Mouse (Mus musculus) intestine, embryonic 15.5 days (tissue): ENCODE results near the gene Tas1r3. TPM values are rescaled to one million over a fixed set of nuclear protein-coding genes. Genes with fewer than 3 reads are reported as not detected.

Experiments used
- ATAC-seq: fragments of 200-750 bp; cut with Nextera tagmentation; 2 replicates; pipeline ENCODE4 v1.8.0; 2017; ENCODE audit warnings: moderate TSS enrichment, moderate library complexity
- H3K27ac ChIP-seq: fragments of 300-500 bp; sonication (generic); 2 replicates; pipeline ENCODE4 v1.5.1; 2015; ENCODE audit warnings: mild to moderate bottlenecking, inconsistent platforms
- H3K27me3 ChIP-seq: fragments of 300-500 bp; sonication (generic); replicated peaks from 2 replicates; pipeline ENCODE4 v1.6.1; 2015; ENCODE audit warnings: inconsistent platforms
- H3K36me3 ChIP-seq: fragments of 300-500 bp; sonication (generic); 2 replicates; pipeline ENCODE4 v1.6.1; 2015; ENCODE audit warnings: inconsistent platforms
- H3K4me1 ChIP-seq: fragments of 300-500 bp; sonication (generic); replicated peaks from 2 replicates; pipeline ENCODE4 v1.6.1; 2015; ENCODE audit warnings: inconsistent platforms
- H3K4me2 ChIP-seq: fragments of 300-500 bp; sonication (generic); replicated peaks from 2 replicates; pipeline ENCODE4 v1.6.1; 2015; ENCODE audit warnings: mild to moderate bottlenecking, inconsistent platforms
- H3K4me3 ChIP-seq: fragments of 300-500 bp; sonication (generic); replicated peaks from 2 replicates; pipeline ENCODE4 v1.5.1; 2015; ENCODE audit warnings: inconsistent platforms
- H3K9ac ChIP-seq: fragments of 300-500 bp; sonication (generic); 2 replicates; pipeline ENCODE4 v1.6.1; 2015; ENCODE audit warnings: inconsistent platforms
- H3K9me3 ChIP-seq: fragments of 300-500 bp; sonication (generic); 2 replicates; pipeline ENCODE4 v1.6.1; 2016; ENCODE audit warnings: inconsistent platforms
- WGBS: fragments of 180-500 bp; shearing (Covaris S2); methylation state at CpG from one replicate; pipeline ENCODE4 v1.1.7; 2015; 5-methylcytosine and 5-hydroxymethylcytosine counted together
- polyA plus RNA-seq: library from polyadenylated mRNA; unstranded; fragments of >200 nt; fragmentation: Nextera tagmentation; extraction: Ambion mirVana; gene quantifications from 2 replicates; pipeline ENCODE4 v1.2.1, GENCODE M21; 2015

Gene Tas1r3
- polyA plus RNA-seq, 1 experiment from 2014 or later: 0.25 TPM

GRCm38 (mm10) chr4:155849391-155849790 is 13.8 kb downstream of the Tas1r3 start:
- no peak overlapping the region for H3K27ac ChIP-seq
- H3K36me3 ChIP-seq: peaks cover 2% of the 10 kb centered on the region
- H3K4me2 ChIP-seq: 0 out of 2 replicates have a peak overlapping the region, but pooled peaks have one; percentile 93
- H3K4me3 ChIP-seq: no peak overlapping the region
- no peaks in the 10 kb centered on the region for H3K9me3 ChIP-seq
- no peak for ATAC-seq
- peaks cover 26% of the 10 kb centered on the region for H3K4me1 ChIP-seq
- H3K9ac ChIP-seq: no peak overlapping the region
- no peaks in the 10 kb centered on the region for H3K27me3 ChIP-seq
- 87% methylated on average over 2 of the region's 2 CpGs for WGBS

- H3K4me2 ChIP-seq: peak overlapping the region; percentile 93
- H3K4me3 ChIP-seq: peak overlapping the region; percentile 86
- peak overlapping the region; percentile 89 for H3K9ac ChIP-seq
- no peaks in the 10 kb centered on the region for H3K9me3 ChIP-seq
- 59% methylated on average over 7 of the region's 7 CpGs for WGBS
- H3K27me3 ChIP-seq: no peaks in the 10 kb centered on the region
- no peak overlapping the region for H3K27ac ChIP-seq
- H3K36me3 ChIP-seq: no peaks in the 10 kb centered on the region
- peaks cover 26% of the 10 kb centered on the region for H3K4me1 ChIP-seq
- no peak for ATAC-seq
Measured at GRCm38 (mm10) chr4:155848434-155849095, 14.6 kb downstream of the Tas1r3 start.

- Histone ChIP-seq H3K9me3 (no peaks in the 10 kb centered on the region), H3K27ac (peak overlapping the region; percentile 56), H3K9ac (peak overlapping the region; percentile 89), H3K36me3 (0 out of 2 replicates have a peak, but pooled peaks cover 1% of the 10 kb centered on the region), H3K27me3 (no peaks in the 10 kb centered on the region), H3K4me1 (peaks cover 26% of the 10 kb centered on the region), H3K4me3 (peak overlapping the region; percentile 86), H3K4me2 (peak overlapping the region; percentile 93)
- under 1% methylated on average over 65 of the region's 69 CpGs for WGBS
- peak; percentile 75 for ATAC-seq
Measured at GRCm38 (mm10) chr4:155847591-155848352, 15.4 kb downstream of the Tas1r3 start.

GRCm38 (mm10) chr4:155846871-155847578 is 16.1 kb downstream of the Tas1r3 start, which contains the start of gene Dvl1:
Gene Dvl1, plus strand, starts transcription at chr4:155847402.
- peak within 1 kb of the TSS; percentile 61 for H3K27ac ChIP-seq
- peak within 1 kb of the TSS; percentile 89 for H3K9ac ChIP-seq
- H3K36me3 ChIP-seq: 0 out of 2 replicates have a peak, but pooled peaks cover 4% of the 10 kb centered on the region
- 3% methylated on average over 46 of the region's 65 CpGs for WGBS
- peak within 1 kb of the TSS; percentile 93 for H3K4me2 ChIP-seq
- peaks cover 26% of the 10 kb centered on the region for H3K4me1 ChIP-seq
- no peaks in the 10 kb centered on the region for H3K27me3 ChIP-seq
- peak; percentile 95 for ATAC-seq
- H3K9me3 ChIP-seq: no peaks in the 10 kb centered on the region
- peak within 1 kb of the TSS; percentile 86 for H3K4me3 ChIP-seq

- H3K36me3 ChIP-seq: 0 out of 2 replicates have a peak, but pooled peaks cover 4% of the 10 kb centered on the region
- H3K4me1 ChIP-seq: peaks cover 36% of the 10 kb centered on the region
- no peaks in the 10 kb centered on the region for H3K9me3 ChIP-seq
- ATAC-seq: no peak
- no peak overlapping the region for H3K9ac ChIP-seq
- no peak overlapping the region for H3K4me3 ChIP-seq
- H3K27me3 ChIP-seq: no peaks in the 10 kb centered on the region
- WGBS: 88% methylated on average over 5 of the region's 5 CpGs
- H3K27ac ChIP-seq: no peak overlapping the region
- H3K4me2 ChIP-seq: no peak overlapping the region
Measured at GRCm38 (mm10) chr4:155843231-155843630, 19.9 kb downstream of the Tas1r3 start.

- peak; percentile 10 for ATAC-seq
- Histone ChIP-seq H3K27ac (no peak overlapping the region), H3K4me3 (peak overlapping the region; percentile 50), H3K9me3 (no peaks in the 10 kb centered on the region), H3K9ac (0 out of 2 replicates have a peak overlapping the region, but pooled peaks have one; percentile 54), H3K4me2 (peak overlapping the region; percentile 86), H3K4me1 (peaks cover 38% of the 10 kb centered on the region), H3K27me3 (no peaks in the 10 kb centered on the region), H3K36me3 (0 out of 2 replicates have a peak, but pooled peaks cover 4% of the 10 kb centered on the region)
- 45% methylated on average over 38 of the region's 38 CpGs for WGBS
Measured at GRCm38 (mm10) chr4:155841651-155842270, 21.4 kb downstream of the Tas1r3 start.

GRCm38 (mm10) chr4:155841003-155841454 is 22.1 kb downstream of the Tas1r3 start:
- Histone ChIP-seq H3K4me3 (peak overlapping the region; percentile 50), H3K36me3 (0 out of 2 replicates have a peak, but pooled peaks cover 4% of the 10 kb centered on the region), H3K27me3 (no peaks in the 10 kb centered on the region), H3K4me2 (peak overlapping the region; percentile 86), H3K9ac (peak overlapping the region; percentile 54), H3K4me1 (peaks cover 33% of the 10 kb centered on the region), H3K9me3 (no peaks in the 10 kb centered on the region), H3K27ac (peak overlapping the region; percentile 89)
- under 1% methylated on average over 32 of the region's 32 CpGs for WGBS
- ATAC-seq: peak; percentile 73

- Histone ChIP-seq H3K9ac (peak overlapping the region; percentile 54), H3K4me2 (peak overlapping the region; percentile 86), H3K9me3 (no peaks in the 10 kb centered on the region), H3K27me3 (no peaks in the 10 kb centered on the region), H3K4me3 (peak overlapping the region; percentile 50), H3K27ac (peak overlapping the region; percentile 89), H3K36me3 (0 out of 2 replicates have a peak, but pooled peaks cover 4% of the 10 kb centered on the region), H3K4me1 (peaks cover 33% of the 10 kb centered on the region)
- ATAC-seq: peak; percentile 21
- WGBS: 12% methylated on average over 8 of the region's 8 CpGs
Measured at GRCm38 (mm10) chr4:155840076-155841002, 22.8 kb downstream of the Tas1r3 start.

- peak within 1 kb of the TSS; percentile 86 for H3K4me2 ChIP-seq
- 10% methylated on average over 16 of the region's 16 CpGs for WGBS
- H3K4me1 ChIP-seq: peaks cover 33% of the 10 kb centered on the region
- H3K9me3 ChIP-seq: no peaks in the 10 kb centered on the region
- H3K36me3 ChIP-seq: 0 out of 2 replicates have a peak, but pooled peaks cover 4% of the 10 kb centered on the region
- peak within 1 kb of the TSS; percentile 54 for H3K9ac ChIP-seq
- H3K4me3 ChIP-seq: peak within 1 kb of the TSS; percentile 50
- ATAC-seq: peak; percentile 82
- no peaks in the 10 kb centered on the region for H3K27me3 ChIP-seq
- H3K27ac ChIP-seq: peak within 1 kb of the TSS; percentile 89
Measured at GRCm38 (mm10) chr4:155839483-155839910, 23.7 kb downstream of the Tas1r3 start, which contains the start of gene Mxra8. Gene Mxra8, plus strand, starts transcription at chr4:155839680.

GRCm38 (mm10) chr4:155838187-155839153 is 24.7 kb downstream of the Tas1r3 start:
- Histone ChIP-seq H3K36me3 (0 out of 2 replicates have a peak, but pooled peaks cover 4% of the 10 kb centered on the region), H3K4me2 (peak overlapping the region; percentile 12; the same call in 1 of the 2 replicates), H3K9me3 (no peaks in the 10 kb centered on the region), H3K4me1 (peaks cover 38% of the 10 kb centered on the region), H3K4me3 (no peak overlapping the region), H3K9ac (no peak overlapping the region), H3K27ac (peak overlapping the region; percentile 89), H3K27me3 (no peaks in the 10 kb centered on the region)
- ATAC-seq: no peak
- 38% methylated on average over 8 of the region's 8 CpGs for WGBS
